Mouse (Mus musculus): ENCODE measurements at regions not wholly inside any gene's neighbourhood (a gene's known extent, or its start where the extent isn't known, plus 50 kb on each side); places are given as distances from the start of the nearest gene placed in this dataset.
"Not testable (repeated sequence)": the region's sequence is repeated elsewhere in the genome, so short reads cannot be mapped to it uniquely, and the experiment has no call there.

- no peak for DNase-seq (ENCODE audit: low spot score)
Measured at GRCm38 (mm10) chr12:74825664-74826063, 351.5 kb downstream of the Kcnh5 start.

- DNase-seq (ENCODE audit: low spot score): no peak
Measured at GRCm38 (mm10) chr12:74824735-74825494, 352.2 kb downstream of the Kcnh5 start.

GRCm38 (mm10) chr12:74816181-74816580 is 361.0 kb downstream of the Kcnh5 start:
- not testable (repeated sequence) for DNase-seq (ENCODE audit: low spot score)

GRCm38 (mm10) chr12:74808571-74808970 is 368.6 kb downstream of the Kcnh5 start:
- not testable (repeated sequence) for DNase-seq (ENCODE audit: low spot score)

- DNase-seq (ENCODE audit: low spot score): not testable (repeated sequence)
Measured at GRCm38 (mm10) chr12:74807926-74808325, 369.2 kb downstream of the Kcnh5 start.

- peak; percentile 45 for DNase-seq (ENCODE audit: low spot score)
Measured at GRCm38 (mm10) chr12:74803740-74804512, 373.2 kb downstream of the Kcnh5 start.

- DNase-seq (ENCODE audit: low spot score): no peak
Measured at GRCm38 (mm10) chr12:74792036-74792435, 385.1 kb downstream of the Kcnh5 start.

GRCm38 (mm10) chr12:74762284-74762683 is 414.8 kb downstream of the Kcnh5 start:
- no peak for DNase-seq (ENCODE audit: low spot score)

GRCm38 (mm10) chr12:74745051-74745450 is 428.9 kb upstream of the Gm11042 start:
- DNase-seq (ENCODE audit: low spot score): no peak

- DNase-seq (ENCODE audit: low spot score): no peak
Measured at GRCm38 (mm10) chr12:74728866-74729265, 412.7 kb upstream of the Gm11042 start.

GRCm38 (mm10) chr12:74679149-74679548 is 363.0 kb upstream of the Gm11042 start:
- no peak for DNase-seq (ENCODE audit: low spot score)

GRCm38 (mm10) chr12:74677835-74678234 is 361.6 kb upstream of the Gm11042 start:
- DNase-seq (ENCODE audit: low spot score): no peak

GRCm38 (mm10) chr12:74658406-74658805 is 342.2 kb upstream of the Gm11042 start:
- DNase-seq (ENCODE audit: low spot score): no peak

GRCm38 (mm10) chr12:74657036-74657648 is 340.9 kb upstream of the Gm11042 start:
- no peak for DNase-seq (ENCODE audit: low spot score)

GRCm38 (mm10) chr12:74651256-74651655 is 335.1 kb upstream of the Gm11042 start:
- no peak for DNase-seq (ENCODE audit: low spot score)

GRCm38 (mm10) chr12:74632827-74633226 is 316.6 kb upstream of the Gm11042 start:
- DNase-seq (ENCODE audit: low spot score): no peak

- no peak for DNase-seq (ENCODE audit: low spot score)
Measured at GRCm38 (mm10) chr12:74595208-74595607, 279.0 kb upstream of the Gm11042 start.

- DNase-seq (ENCODE audit: low spot score): no peak
Measured at GRCm38 (mm10) chr12:74554599-74554998, 238.4 kb upstream of the Gm11042 start.

GRCm38 (mm10) chr12:74544172-74544571 is 228.0 kb upstream of the Gm11042 start:
- no peak for DNase-seq (ENCODE audit: low spot score)

GRCm38 (mm10) chr12:74534882-74535281 is 218.7 kb upstream of the Gm11042 start:
- no peak for DNase-seq (ENCODE audit: low spot score)

- no peak for DNase-seq (ENCODE audit: low spot score)
Measured at GRCm38 (mm10) chr12:74528983-74529566, 212.9 kb upstream of the Gm11042 start.

- DNase-seq (ENCODE audit: low spot score): no peak
Measured at GRCm38 (mm10) chr12:74527190-74527621, 211.0 kb upstream of the Gm11042 start.
